Mouse (Mus musculus) embryonic facial prominence, embryonic 11.5 days (tissue): Measurements from ENCODE around the gene Gpx7. TPM values are rescaled to one million over a fixed set of nuclear protein-coding genes. Genes with fewer than 3 reads are reported as not detected.

Experiments
- ATAC-seq: fragments of 200-750 bp; cut with Nextera tagmentation; replicated peaks from 2 replicates; pipeline ENCODE4 v1.8.0; 2017; ENCODE audit warnings: low read depth; ENCODE audit not compliant: insufficient number of reproducible peaks, low FRiP score, low TSS enrichment
- DNase-seq: peaks from one replicate; pipeline ENCODE4 v3.0.0-alpha.2; 2015; ENCODE audit warnings: low spot score
- H3K27ac ChIP-seq: fragments of 300-500 bp; sonication (generic); replicated peaks from 2 replicates; pipeline ENCODE4 v1.5.1; 2014; ENCODE audit warnings: mild to moderate bottlenecking, low read depth, low read length, control low read depth
- H3K27me3 ChIP-seq: fragments of 300-500 bp; sonication (generic); 2 replicates; pipeline ENCODE4 v1.6.1; 2014; ENCODE audit warnings: mild to moderate bottlenecking, low read length, moderate library complexity, mixed read lengths; ENCODE audit not compliant: control insufficient read depth, insufficient read depth
- H3K36me3 ChIP-seq: fragments of 300-500 bp; sonication (generic); replicated peaks from 2 replicates; pipeline ENCODE4 v1.6.1; 2014; ENCODE audit warnings: low read depth, mild to moderate bottlenecking, low read length, moderate library complexity, mixed read lengths; ENCODE audit not compliant: control insufficient read depth, insufficient read depth
- H3K4me1 ChIP-seq: fragments of 300-500 bp; sonication (generic); 2 replicates; pipeline ENCODE4 v1.6.1; 2014; ENCODE audit warnings: low read length, mixed read lengths; ENCODE audit not compliant: control insufficient read depth, insufficient read depth
- H3K4me2 ChIP-seq: fragments of 300-500 bp; sonication (generic); 2 replicates; pipeline ENCODE4 v1.6.1; 2014; ENCODE audit warnings: low read depth, mild to moderate bottlenecking, control low read depth, low read length, moderate library complexity
- H3K4me3 ChIP-seq: fragments of 300-500 bp; sonication (generic); 2 replicates; pipeline ENCODE4 v1.5.1; 2014; ENCODE audit warnings: low read depth, low read length, control low read depth
- H3K9ac ChIP-seq: fragments of 300-500 bp; sonication (generic); replicated peaks from 2 replicates; pipeline ENCODE4 v1.6.1; 2014; ENCODE audit warnings: mild to moderate bottlenecking, control low read depth, low read length
- H3K9me3 ChIP-seq: fragments of 300-500 bp; sonication (generic); replicated peaks from 2 replicates; pipeline ENCODE4 v1.6.1; 2016; ENCODE audit warnings: mild to moderate bottlenecking, low read length, inconsistent platforms, mixed read lengths; ENCODE audit not compliant: control insufficient read depth
- WGBS: fragments of 180-500 bp; shearing (Covaris S2); extraction: QIAGEN DNeasy Blood & Tissue Kit; methylation state at CpG from one replicate; pipeline ENCODE4 v1.1.7; 2014; 5-methylcytosine and 5-hydroxymethylcytosine counted together
- polyA plus RNA-seq: library from polyadenylated mRNA; unstranded; fragments of >200 nt; fragmentation: Nextera tagmentation; extraction: Ambion mirVana; gene quantifications from 2 replicates; pipeline ENCODE4 v1.2.1, GENCODE M21; 2014

Gene Gpx7
- 44.9 and 46.4 TPM in 2 replicates for polyA plus RNA-seq

DNA sequence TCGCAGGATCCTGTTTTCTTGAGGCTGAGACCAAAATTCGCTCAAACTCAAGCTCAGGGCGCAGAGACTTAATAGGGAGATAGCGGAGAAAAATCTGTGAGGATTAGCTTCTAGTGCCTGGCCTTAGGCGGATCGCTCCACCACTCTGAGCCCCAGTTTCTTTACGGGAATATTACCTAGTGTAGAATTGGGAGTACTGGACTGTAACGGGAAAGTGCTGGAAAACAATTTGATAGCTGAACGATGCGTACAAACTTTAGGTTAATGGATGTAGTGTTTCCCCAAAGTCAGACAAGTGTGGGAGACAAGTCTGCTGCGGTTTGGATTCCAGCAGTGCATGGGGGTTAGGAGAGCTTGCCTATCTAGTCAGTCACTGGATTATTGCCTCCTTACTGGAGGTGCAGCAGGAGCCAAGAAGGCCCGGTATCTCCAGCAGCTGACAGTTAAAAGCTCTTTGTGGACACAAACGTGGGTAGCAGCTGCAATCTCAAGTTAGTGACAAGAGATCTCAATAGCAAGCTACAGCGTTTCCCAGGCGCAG lies at the start of gene Gpx7:
TSS of gene Gpx7 (minus strand) at position 101 of the 541 bp plus-strand sequence.
- Histone ChIP-seq H3K27ac (peak within 1 kb of the TSS; percentile 17), H3K4me3 (peak within 1 kb of the TSS; percentile 34), H3K36me3 (no peaks in the 10 kb centered on the region), H3K27me3 (no peaks in the 10 kb centered on the region), H3K4me2 (peak within 1 kb of the TSS; percentile 65), H3K9me3 (no peaks in the 10 kb centered on the region), H3K9ac (peak within 1 kb of the TSS; percentile 68), H3K4me1 (no peaks in the 10 kb centered on the region; the same call in 1 of the 2 replicates)
- DNase-seq (peak; percentile 50), ATAC-seq (peak; percentile 17; the same call in 1 of the 2 replicates)
- 9% methylated on average over 15 of the region's 15 CpGs for WGBS

DNA sequence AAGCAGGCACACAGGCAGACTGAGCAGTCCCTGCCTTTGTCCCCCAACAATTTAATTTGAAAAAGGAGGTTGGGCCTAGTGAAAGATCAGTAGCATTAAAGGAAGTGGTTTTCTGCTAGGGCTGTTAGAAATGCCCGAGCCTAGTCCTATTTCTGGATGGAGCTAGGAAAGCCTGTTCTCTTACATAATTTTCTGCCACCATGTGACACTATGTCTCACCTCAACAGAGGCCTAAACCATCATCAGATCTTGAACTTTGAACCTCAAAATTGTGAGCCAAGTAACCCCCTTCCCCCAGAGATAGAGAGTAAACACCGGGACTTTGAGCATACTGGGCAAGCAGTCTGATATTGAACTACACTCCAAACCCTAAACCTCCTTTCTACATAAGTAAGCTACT lies 49.3 kb upstream of the Gpx7 start:
- no peak overlapping the region for H3K27ac ChIP-seq
- H3K4me3 ChIP-seq = no peak overlapping the region
- DNase-seq (no peak), ATAC-seq (no peak)
- no peaks in the 10 kb centered on the region for H3K27me3 ChIP-seq
- H3K36me3 ChIP-seq = no peaks in the 10 kb centered on the region
- WGBS = 81% methylated on average over 2 of the region's 2 CpGs
- no peak overlapping the region for H3K9ac ChIP-seq
- no peaks in the 10 kb centered on the region; the same call in 1 of the 2 replicates for H3K4me1 ChIP-seq
- H3K9me3 ChIP-seq = no peaks in the 10 kb centered on the region
- H3K4me2 ChIP-seq = no peak overlapping the region

DNA sequence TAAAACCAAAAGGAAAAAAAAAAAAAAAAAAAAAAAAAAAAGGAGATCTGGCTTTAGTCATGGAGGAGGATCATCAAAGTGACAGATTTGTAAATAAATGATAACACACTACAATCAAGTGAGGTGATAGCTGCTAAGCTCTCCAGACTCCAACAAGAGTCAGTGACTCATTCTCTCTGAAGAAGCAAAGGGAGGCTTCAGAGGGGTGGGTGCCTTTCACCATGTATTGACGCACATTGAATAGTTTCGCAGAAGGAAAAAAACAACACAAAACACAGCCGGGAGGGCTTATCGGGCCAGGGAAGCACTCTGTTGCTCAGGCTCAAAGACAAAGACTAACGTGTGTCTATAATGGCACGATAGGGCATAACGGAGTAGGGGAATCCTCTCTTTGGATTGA lies 41.3 kb upstream of the Gpx7 start:
- Histone ChIP-seq H3K4me2 (no peak overlapping the region), H3K4me1 (no peaks in the 10 kb centered on the region), H3K27ac (no peak overlapping the region), H3K4me3 (no peak overlapping the region), H3K9ac (no peak overlapping the region), H3K9me3 (no peaks in the 10 kb centered on the region), H3K27me3 (no peaks in the 10 kb centered on the region), H3K36me3 (no peaks in the 10 kb centered on the region)
- WGBS = 83% methylated on average over 7 of the region's 7 CpGs
- no peak for ATAC-seq
- DNase-seq = no peak

DNA sequence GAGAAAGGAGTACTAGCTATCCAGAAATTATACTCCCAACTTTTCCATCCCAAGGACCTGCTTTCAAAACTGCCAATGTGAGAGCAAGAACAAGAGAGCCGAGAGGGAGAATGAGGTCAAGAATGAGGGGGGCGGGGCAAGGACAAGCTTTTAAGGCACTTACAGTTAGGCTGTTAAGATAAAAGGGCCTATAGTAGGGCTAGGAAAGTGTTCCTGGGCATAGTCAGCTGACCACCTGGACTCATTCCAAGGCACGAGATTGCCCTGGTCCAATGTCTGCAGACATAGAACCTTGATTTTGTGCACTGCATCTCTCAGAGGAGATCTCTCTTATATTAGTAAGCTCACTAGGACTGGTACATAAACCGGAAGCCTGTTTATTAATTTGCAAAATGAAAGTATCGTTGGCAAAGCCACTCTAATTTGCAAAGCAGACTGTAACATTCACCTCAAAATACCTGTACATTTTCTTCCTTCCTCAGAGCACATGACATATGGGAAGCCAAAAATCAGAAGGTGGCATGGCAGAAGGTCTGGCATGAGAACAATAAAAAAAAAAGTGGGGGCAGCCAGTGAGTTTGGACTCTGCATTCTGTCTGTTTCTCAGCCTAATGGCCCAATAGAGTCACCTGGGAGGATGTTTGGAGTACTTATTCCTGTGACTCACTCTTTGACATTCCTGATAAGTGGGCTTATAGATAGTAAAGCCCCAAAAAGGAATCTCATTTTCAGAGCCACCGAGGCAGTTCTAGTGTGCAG lies 31.5 kb upstream of the Gpx7 start:
- H3K27ac ChIP-seq = no peak overlapping the region
- no peak overlapping the region for H3K4me3 ChIP-seq
- WGBS = 73% methylated on average over 6 of the region's 6 CpGs
- no peak overlapping the region for H3K4me2 ChIP-seq
- ATAC-seq = no peak
- no peaks in the 10 kb centered on the region for H3K9me3 ChIP-seq
- no peaks in the 10 kb centered on the region for H3K36me3 ChIP-seq
- peaks cover 3% of the 10 kb centered on the region for H3K4me1 ChIP-seq
- DNase-seq = no peak
- H3K9ac ChIP-seq = no peak overlapping the region
- no peaks in the 10 kb centered on the region for H3K27me3 ChIP-seq

DNA sequence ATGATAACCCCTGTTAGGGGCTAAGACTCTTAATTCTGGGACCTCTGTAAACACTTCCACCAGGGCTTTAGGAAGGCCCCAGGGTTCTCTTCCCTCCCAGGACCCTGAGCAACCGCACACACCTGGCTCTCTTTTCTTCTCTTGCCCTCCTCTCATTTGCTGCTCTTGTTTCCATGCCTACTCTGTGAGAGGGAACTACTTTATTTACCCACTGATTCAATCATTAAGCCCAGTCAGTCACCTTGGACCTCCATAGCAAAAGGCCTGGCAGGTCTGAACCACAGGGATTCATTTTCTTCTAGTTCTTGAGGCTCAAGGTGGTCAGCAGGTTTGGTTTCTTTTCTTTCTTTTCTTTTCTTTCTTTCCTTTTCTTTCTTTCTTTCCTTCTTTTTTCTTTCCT lies 29.5 kb upstream of the Gpx7 start:
- DNase-seq (no peak), ATAC-seq (no peak)
- H3K9me3 ChIP-seq = no peaks in the 10 kb centered on the region
- no peak overlapping the region for H3K4me3 ChIP-seq
- no peak overlapping the region for H3K4me2 ChIP-seq
- no peak overlapping the region for H3K27ac ChIP-seq
- H3K9ac ChIP-seq = no peak overlapping the region
- no peaks in the 10 kb centered on the region for H3K27me3 ChIP-seq
- no peaks in the 10 kb centered on the region for H3K36me3 ChIP-seq
- H3K4me1 ChIP-seq = peaks cover 12% of the 10 kb centered on the region
- WGBS = 81% methylated on average over 1 of the region's 1 CpGs

DNA sequence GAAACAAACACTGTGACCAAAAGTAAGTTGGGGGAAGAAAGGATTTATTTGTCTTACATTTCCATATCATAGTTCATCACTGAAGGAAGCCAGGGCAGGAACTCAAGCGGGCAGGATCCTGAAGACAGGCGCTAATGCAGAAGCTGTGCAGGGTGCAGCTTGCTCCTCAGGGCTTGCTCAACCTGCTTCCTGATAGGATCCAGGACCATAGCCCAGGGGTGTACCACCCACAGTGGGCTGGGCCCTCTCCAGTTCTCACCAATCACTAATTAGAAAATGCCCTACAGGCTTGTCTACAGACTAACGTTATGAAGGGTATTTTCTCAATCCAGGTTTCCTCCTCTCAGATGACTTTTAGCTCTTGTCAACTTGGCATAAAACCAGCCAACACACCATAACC lies 28.9 kb upstream of the Gpx7 start:
- Histone ChIP-seq H3K4me3 (no peak overlapping the region), H3K9ac (no peak overlapping the region), H3K27me3 (no peaks in the 10 kb centered on the region), H3K4me1 (peaks cover 16% of the 10 kb centered on the region), H3K9me3 (no peaks in the 10 kb centered on the region), H3K27ac (no peak overlapping the region), H3K36me3 (no peaks in the 10 kb centered on the region), H3K4me2 (no peak overlapping the region)
- no peak for ATAC-seq
- 38% methylated on average over 3 of the region's 3 CpGs for WGBS
- DNase-seq = no peak

DNA sequence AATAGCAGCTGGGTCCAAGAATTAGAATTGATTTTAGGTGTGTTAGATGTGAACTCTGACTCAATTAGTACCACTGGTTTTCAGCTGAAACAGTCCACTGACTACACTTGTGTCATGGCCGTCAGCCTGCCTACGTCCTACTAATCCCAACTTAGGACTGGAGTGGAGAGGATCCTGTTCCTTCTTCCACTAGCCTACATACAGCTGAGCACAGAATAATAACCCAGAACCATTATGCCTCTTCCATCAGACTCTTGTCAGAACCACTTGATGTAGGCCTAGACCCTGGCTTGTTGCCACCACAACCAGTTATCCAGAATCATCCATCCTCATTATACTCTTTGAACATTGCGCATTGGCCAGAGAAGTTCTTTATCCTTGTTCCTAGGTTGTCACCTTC lies 28.0 kb upstream of the Gpx7 start:
- Histone ChIP-seq H3K4me2 (no peak overlapping the region), H3K4me1 (peaks cover 16% of the 10 kb centered on the region), H3K9ac (no peak overlapping the region), H3K27ac (no peak overlapping the region), H3K4me3 (no peak overlapping the region), H3K9me3 (no peaks in the 10 kb centered on the region), H3K27me3 (no peaks in the 10 kb centered on the region), H3K36me3 (no peaks in the 10 kb centered on the region)
- 91% methylated on average over 3 of the region's 3 CpGs for WGBS
- no peak for ATAC-seq
- DNase-seq = no peak

DNA sequence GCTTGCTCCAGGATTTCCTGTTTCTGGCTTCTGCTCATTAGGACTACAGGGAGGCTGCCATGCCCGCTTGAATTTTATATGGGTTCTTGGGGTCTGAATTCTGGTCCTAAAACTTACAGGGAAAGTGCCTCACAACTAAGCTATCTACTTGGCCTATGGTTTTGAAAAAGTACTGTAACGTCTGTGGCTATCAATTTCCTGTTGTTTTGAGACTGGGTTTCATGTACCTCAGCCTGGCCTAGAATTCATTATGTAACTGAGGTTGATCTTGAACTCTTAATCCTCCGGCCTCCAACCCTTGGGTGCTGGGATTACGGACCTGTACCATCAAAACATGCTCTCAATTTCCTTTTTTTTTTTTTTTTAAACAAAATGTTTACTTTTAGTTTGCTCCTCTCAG lies 27.5 kb upstream of the Gpx7 start:
- Histone ChIP-seq H3K9me3 (no peaks in the 10 kb centered on the region), H3K9ac (no peak overlapping the region; the same call in 1 of the 2 replicates), H3K4me2 (no peak overlapping the region), H3K27me3 (no peaks in the 10 kb centered on the region), H3K4me3 (no peak overlapping the region), H3K27ac (peak overlapping the region; percentile 78), H3K4me1 (peaks cover 16% of the 10 kb centered on the region), H3K36me3 (no peaks in the 10 kb centered on the region)
- ATAC-seq (no peak), DNase-seq (no peak)
- WGBS = 63% methylated on average over 4 of the region's 4 CpGs
